Mouse (Mus musculus) T-helper 17 cell (primary cell): ENCODE data around the gene Alox12e.
"Not testable (repeated sequence)": the region's sequence is repeated elsewhere in the genome, so short reads cannot be mapped to it uniquely, and the experiment has no call there.

ENCODE experiments used
- in situ Hi-C, 2 experiments: fragments of 300-600 bp; cut with MboI, MseI; formaldehyde crosslinking; loops; 1 replicate in 1 of 2; 2 replicates in 1 of 2; pipeline ENCODE4 v1.15.1; 2025; ENCODE audit warnings: high pct_unique_total_duplicates in 2 of 2

The Alox12e gene

DNA sequence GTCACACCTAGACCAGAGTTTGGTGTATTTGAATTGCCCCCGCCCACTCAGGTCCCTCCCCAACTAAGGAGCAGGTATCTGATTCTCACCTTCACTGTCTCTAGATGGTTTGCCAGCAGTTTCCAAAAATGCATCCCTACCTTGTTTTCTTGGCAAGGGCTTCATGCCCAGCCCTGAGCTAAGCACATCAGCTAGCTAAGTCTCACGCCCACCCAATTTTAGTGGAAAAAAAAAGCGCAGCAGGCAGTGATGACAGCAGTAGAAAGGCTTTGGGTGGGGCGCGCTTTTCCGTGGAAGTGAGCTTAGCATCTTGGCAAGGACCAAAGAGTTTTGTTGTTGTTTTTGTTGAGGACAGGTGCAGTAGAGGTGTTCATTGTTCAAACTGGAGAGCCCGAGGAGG, at the start of gene Alox12e:
Alox12e (minus strand) TSS at position 101 of the 400 bp plus-strand sequence.
- in situ Hi-C loops = no loop called here

DNA sequence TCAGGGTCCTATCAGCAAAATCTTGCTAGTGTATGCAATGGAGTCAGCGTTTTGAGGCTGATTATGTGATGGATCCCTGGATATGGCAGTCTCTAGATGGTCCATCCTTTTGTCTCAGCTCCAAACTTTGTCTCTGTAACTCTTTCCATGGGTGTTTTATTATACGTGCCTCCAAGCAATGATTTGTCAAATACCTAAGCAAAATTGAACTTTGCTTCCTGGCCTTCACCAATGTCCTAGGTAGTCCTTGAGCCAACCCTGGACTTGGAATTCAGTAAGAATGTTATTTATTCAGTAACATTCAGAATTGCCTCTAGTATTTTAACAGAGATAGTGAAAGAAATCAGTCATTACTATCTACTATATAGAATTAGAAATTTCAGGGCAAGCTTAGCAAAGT, 46.2 kb upstream of the Alox12e start:
- in situ Hi-C loops = not testable (repeated sequence)

DNA sequence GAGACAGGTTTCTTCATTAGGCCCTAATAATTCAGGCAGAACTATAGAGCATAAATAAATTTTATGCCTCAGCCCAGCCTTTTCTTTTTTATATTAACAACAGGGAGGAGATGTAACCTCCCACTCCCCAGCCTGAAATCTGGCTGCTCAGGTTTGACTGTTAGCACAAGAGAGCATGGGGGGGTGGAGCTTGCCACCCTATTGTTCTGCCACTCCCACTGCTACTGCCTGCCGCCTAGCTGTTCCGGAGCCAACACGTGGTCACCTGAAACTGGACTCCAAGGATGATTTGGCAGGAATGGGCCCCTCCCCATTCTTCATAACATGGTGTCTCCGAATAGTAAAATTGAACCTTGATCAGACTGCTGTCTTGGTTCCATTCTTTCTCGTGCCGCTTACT, 45.3 kb upstream of the Alox12e start:
- in situ Hi-C loops = not testable (repeated sequence)

DNA sequence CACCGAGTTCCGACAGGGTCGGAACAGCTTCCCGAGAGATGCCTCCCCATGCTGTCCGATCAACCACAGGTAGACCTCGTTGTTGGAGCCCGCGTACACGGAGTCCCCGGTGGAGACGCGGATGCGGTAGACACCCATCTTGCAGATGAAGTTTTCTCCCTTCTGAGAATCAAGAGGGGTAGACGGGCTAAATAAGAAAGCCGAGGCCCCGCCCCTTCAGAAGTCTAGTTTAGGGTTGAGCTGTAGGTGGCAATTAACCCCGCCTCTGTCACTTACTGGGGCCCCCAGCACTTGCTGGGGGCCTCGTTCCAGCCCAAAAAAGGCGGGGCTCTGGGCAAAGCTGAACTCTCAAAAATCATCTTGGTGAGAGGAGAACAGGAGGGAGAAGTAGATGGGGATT, 29.4 kb upstream of the Alox12e start, which contains the start of gene Alox15:
Alox15 (minus strand) TSS at position 164 of the 400 bp plus-strand sequence.
- in situ Hi-C loops = no loop called here

DNA sequence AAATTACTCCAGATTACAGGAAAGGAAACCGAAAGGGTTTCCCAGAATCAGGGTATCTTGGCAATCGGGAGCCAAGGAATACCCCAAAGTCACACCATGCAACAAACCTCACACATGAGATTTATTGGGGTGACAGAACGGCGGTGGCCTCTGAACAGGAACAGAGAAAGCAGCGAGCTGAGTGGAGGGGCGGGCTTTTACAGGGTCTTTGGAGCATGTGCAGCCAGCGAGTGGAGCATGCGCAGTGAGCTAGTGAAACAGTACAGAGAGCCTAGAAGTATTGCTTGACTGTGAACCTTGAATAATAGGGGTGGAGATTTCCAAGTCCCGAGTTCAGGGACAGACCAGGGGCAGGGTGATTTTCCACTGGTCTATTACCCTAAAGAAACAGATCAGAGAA, 26.2 kb upstream of the Alox12e start:
- in situ Hi-C loops = no loop called here

DNA sequence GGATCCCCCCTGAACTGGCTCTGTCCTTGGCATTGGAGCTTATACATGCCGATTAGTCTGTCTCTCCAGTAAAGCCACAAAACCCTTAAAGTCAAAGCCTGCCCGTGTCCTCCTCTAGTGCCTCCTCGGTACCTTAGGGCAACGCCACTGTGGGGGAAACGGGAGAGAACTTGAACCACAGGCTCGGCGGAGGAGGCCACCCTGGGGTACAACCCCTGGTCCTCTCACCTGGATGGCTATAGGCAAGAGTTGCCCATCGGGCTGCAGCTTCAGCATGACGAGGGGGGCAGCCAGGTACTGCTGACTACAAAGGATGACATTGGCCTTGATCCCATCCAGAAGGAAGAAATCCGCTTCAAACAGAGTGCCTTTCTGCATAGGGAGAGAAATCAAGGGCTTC, 25.4 kb upstream of the Alox12e start:
- in situ Hi-C loops = no loop called here

DNA sequence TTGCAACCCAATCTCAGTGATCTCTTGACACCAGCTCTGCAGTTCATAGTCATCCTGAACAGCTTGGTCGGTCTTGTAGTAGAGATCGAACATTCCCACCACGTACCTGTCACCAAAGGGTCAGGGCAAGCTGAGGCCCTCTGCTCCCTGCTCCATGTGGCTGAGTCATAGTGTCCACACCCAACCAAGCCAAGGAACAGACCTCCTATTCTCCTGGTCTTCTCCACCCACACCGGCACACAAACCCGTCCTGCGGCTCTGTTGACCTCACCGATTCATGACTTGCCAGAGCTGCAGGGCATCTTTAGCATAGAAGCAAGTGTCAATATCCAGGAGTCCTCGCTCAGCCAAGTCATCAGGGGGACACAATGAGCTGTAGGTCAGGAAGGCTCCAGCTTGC, 23.1 kb upstream of the Alox12e start:
- in situ Hi-C loops = no loop called here

DNA sequence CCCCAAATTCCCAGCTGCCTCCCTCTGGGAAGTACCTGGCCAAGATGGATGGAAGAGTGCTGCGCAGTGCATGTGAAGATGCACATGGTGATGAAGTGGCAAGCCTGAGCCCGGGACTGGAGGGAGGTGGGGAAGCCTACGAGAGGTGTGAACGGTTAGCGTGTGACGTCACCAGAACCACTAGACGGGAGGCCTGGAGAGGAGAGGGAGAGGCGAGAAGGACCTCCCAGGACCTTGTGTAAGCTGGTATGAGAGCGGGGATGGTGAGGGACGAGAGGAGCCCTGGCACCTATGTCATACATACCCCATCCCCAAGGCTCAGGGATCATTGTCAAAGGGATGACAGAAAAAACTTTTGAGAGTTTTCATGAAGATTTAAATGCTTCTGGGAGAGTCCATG, 22.6 kb upstream of the Alox12e start:
- in situ Hi-C loops = no loop called here

DNA sequence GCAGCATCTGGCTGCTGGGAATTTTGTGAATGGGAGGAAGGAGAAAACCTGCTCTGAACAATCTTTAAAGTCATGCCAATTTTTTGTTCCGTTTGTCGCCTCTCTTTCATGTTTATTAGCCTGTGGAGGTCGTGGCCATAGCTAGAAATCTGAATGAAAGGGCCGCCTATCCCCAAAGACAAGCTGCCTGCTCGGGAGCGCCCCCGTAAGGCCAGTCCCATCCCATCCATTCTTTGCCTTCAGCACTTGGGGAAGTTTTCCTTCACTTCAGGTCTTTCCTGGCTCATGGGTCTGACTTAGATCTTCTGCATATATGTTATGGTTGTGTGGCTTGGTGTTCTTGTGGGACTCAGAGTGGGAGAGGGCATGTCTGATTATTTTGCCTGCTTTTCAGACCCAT, 17.1 kb upstream of the Alox12e start:
- in situ Hi-C loops = no loop called here

DNA sequence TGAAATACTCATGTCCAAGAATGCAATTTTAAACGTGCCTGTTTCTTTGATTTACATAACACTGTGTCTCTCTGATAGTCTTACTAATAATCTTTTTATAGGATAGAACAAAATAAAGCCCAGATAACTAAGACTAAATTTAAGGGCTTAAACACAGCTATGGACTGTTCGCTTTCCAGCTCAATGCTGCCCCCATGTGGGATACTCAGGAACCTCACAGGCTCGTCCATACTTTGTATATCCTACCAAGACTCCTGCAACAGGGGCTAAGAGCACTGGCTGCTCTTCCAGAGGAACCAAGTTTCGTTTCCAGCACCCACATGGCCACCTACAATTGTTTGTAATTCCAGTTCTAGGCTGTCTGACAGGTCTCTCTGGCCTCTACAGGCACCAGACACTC, 12.0 kb upstream of the Alox12e start:
- in situ Hi-C loops = no loop called here

DNA sequence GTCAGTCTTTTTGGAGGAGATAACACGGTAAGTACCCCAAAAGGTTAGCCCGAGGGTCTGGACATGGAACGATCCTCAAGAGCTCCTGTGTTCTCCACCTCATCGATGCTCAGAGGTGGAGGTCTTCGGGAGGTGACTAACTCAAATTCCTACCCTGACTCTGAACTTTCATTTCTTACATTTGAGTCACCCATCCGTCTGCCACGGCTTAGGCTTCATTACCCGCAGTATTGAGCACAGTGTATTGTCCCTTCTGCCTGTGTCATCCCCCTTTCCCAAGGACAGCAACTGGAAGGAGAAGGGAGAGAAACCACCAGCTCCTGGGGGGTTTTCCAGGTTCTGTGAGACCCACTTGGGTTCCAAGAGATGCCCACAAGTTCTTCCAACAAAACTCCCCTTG, 2.3 kb upstream of the Alox12e start:
- in situ Hi-C loops = no loop called here

DNA sequence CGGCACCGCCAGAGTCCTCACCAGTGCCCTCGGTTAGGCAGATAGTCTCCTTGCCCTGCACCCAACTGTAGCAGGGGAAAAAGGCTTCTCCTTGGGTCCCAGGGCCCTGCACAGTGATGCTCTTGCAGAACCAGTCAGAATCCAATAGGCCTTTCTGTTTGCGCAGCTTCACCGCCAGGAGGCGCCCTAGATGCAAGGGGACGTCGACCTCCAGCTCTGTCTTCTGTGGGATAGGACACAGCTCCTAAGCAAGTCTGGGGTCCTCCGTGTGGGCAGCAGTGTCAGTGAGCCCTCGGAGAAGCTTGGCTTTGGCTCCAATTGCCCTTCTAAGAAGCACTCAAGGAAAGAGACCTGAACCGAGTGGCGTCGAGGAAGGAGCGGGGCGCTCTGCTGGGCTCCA, 764 bp downstream of the Alox12e start:
- in situ Hi-C loops = no loop called here

DNA sequence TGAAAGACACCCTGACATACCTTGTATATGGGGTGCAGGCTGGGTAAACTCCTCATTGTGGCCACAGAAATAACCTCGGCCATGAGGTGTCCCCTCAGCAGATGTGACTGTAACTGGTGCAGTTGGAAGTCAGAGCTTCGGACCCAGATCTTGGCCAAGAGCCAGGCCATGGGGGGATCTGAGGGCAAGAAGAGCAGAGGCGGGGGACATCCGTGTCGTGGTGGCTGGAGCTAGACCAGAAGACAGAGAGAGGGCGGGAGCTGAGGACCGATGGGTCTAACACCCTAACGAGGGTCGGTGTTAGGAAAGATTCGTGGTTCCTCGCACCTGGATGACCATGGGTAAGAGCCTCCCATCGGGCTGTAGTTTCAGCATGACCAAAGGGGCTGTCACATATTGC, 2.8 kb downstream of the Alox12e start:
- in situ Hi-C loops = loop anchor here in 1 of 2 experiments (5.0 kb wide), 1 partner anchor 67 kb away; no protein-coding TSS in a partner anchor

DNA sequence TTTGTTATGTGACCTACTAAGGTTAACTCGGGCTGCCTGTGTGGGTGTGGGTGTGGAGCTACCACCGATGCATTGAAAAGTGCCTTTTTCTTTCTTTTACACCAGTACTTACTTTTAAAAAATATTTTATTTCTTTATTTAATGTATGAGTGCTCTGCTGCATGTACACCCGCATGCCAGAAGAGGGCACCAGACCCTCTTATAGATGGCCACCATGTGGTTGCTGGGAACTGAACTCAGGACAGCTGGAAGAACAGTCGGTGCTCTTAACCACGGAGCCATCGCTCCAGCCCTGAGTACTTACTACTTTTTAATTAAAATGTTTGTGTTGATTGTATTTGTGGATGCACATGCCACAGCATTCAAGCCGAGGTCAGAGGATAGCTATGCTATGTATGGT, 8.6 kb downstream of the Alox12e start:
- in situ Hi-C loops = no loop called here

DNA sequence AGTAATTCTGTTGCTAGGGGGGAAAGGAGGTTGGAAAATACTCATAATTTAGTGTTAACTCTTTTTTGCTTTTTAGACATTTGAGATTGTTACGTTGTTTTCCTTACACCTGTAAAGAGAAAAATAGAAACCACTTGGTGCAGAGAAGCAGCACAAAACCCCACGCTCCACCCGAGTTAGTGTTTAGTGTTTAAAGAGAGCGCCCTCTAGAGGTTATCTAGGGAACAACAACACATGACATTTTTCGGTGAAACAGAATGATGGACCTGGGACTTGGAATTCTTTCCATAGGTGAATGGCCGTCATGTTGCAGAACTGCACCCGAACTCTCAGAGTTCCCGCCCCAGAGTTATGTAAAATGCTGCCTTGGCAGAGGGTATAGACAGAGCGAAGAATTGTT, 13.1 kb downstream of the Alox12e start:
- in situ Hi-C loops = no loop called here

DNA sequence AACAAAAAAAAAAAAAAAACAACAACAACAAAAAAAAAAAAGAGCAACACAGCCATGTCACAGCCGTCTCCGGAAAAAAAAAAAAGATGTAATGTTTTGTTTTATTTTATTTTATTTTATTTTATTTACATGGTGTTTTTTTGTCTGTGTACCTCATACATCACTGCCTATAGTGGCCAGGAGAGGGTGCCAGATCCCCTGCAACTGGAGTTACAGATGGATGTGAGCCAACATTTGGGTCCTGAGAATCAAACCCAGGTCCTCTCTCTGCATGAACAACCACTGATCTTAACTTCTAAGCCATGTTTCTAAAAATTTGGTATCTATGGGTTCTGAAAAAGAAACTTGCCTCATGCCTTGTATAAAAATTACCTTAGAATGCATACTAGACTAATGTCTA, 14.1 kb downstream of the Alox12e start:
- in situ Hi-C loops = no loop called here

DNA sequence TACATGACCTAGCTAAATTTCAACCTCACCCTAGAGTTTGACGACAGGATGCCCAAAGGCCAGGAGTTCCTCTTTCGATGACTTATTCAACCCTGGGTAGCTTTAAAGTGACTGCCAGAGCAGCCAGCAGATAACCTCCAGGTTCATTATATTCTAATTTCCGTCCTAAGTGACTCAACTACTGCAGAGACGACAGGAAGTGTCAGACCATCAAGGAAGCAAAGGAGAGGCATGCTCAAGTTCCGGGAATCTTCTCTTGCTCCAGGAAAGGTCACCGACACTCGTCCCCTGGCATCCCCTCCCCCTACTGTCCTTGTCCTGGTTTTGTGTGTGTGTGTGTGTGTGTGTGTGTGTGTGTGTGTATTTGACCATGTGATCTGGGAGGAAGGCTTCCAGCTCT, 16.3 kb downstream of the Alox12e start:
- in situ Hi-C loops = no loop called here

DNA sequence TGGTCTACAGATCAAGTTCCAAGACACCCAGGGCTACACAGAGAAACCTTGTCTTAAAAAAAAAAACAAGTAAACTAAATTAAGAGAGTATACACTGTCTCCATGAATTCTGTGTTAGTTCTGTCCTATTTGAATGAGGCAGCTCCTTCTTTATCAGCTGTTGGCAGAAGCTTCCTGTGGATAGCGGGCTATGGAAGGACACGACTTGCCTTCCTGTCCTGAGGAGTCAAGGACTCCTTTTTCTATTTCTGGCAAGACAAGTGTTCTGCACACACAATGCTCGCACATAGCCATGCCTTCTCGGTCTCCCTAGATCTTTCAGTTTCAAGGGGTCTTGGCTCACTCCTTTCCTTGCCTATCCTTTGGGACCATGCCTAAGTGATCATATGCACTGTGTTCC, 20.1 kb downstream of the Alox12e start:
- in situ Hi-C loops = no loop called here

DNA sequence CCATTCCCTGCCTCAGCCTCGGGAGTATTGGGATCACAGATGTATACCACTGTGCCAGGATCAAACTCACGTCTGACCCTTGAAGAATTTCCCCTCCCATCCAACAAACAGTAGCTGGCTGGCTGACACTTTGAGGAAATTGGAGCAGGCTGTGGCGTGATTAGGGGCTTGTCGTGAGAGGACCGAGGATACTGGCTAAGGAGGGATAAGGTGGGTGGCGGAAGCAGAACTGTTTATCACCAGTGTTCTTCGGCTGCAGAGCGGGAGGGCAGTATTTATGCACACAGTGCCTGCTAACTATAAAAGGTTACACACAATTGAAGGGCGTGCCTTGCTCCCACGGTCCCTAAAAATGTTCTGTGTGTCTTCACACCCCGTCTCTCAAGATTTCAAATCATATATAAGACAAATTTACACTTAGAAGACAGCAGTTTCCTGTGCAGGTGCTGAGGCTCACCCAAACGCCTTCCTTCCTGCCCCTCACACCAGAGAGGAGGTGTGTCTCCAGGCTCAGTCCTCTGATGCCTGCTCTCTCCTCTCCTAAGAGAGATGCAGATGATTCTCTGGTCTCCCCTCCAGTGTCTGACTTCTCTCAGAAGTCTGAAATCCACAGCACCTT, 24.5 kb downstream of the Alox12e start:
- in situ Hi-C loops = no loop called here

DNA sequence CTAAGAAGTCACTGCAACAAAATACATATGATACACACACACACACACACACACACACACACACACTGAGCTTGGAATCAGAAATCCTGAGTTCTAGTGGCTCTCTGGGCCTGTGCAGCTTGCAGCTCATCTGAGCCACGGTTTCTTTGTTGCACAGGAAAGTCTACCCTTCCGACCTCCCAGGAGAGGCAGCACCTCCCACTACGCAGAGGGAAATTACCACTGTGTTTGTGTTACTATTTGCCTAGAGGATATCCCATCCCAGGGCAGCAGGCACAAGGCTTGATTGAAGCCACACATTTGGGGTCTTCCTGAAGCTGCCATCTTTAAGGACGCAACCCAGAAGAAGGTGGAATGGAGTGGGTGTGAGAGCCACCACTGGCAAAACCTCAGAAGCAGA, 25.0 kb downstream of the Alox12e start:
- in situ Hi-C loops = no loop called here

DNA sequence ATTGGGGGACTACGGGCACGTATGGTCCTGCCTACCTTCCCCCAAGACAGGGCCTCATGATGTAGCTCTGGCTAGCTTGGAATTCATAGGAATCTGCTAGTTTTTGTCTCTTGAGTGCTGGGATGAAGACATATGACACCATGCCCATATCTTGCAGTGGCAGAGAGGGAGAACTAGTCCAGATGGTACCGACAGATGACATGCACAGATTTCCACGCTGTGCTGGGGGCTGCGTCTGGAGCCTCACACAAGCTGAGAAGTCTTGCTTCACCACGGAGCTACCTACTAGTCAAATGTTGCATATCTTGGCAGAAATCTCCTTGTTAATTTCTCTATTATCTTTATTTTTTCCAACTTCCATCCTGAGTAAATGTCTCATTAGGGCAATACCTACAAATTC, 28.5 kb downstream of the Alox12e start:
- in situ Hi-C loops = no loop called here

DNA sequence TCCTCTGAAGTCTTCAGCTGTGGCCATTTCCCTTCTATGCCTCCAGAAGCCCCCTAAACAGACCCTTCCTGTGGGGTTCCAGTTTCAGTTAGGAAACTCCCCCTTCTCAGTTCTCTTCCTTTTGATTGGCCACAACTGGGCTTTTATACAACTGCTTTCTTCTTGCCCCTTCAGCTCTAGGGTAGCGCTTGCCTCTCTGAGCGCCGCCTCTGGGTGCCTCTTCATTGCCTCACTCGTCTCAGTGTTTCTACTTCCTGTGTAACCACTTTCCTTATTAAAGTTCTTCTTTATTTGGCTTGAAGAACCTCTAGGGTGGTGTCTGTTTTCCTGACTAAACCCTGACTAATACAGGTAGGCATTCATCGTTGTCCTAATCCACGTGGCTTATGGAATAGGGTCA, 31.2 kb downstream of the Alox12e start:
- in situ Hi-C loops = no loop called here

DNA sequence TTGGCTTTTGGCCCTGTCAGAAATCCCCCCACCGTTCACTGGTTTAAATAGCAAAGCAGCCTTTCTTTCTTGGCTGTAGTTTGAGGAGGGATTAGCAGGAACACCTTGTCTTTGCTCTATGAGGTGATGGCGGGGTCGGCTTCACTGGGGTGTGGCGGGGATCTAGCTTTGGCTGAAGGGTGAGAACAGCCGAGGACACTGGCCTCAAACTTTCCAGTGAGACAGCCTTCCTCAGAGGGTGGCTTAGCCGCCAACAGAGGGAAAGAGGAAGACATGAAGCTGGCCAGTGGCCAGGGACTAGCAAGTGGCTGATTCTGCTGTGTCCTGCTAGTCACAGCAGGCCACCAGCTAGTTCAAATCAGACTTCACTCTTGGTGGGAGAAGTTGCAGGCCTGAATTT, 33.2 kb downstream of the Alox12e start:
- in situ Hi-C loops = no loop called here

DNA sequence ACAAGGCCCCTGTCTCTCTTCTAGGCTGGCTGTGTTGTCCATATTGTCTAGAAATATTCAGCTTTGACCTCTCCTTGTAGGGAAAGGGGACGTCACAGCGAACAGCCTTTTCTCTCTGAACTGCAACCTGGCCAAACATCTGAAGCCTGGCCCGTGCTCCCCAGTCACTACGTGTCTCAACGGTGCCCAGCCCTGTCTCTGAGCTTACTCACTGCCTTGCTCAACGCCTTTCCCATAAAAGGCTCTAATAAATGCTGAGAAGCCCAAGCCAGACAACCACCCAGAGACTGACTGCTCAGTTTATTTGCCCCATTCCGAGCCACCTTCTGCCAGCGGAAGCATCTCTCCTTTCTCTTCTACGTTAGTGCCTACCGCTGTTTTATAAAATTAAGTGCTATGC, 34.3 kb downstream of the Alox12e start:
- in situ Hi-C loops = no loop called here
